Mouse (Mus musculus) liver, embryonic 18 days (tissue): ENCODE data around the gene AC134908.4. TPM values are rescaled to one million over a fixed set of nuclear protein-coding genes. Genes with fewer than 3 reads are reported as not detected.

Experiments used
- polyA plus RNA-seq: library from polyadenylated mRNA; depleted of rRNA; stranded (reverse); fragments of >200 nt; gene quantifications from 2 replicates; pipeline ENCODE4 v1.2.3, GENCODE M21; 2012; rRNA removed

AC134908.4 gene
- polyA plus RNA-seq: not detected in 2 replicates

GRCm38 (mm10) chr17:25795609-25796092, at the start of gene AC134908.4:
AC134908.4 (minus strand) TSS chr17:25795659.

GRCm38 (mm10) chr17:25844396-25844901, 49.0 kb upstream of the AC134908.4 start, which contains the start of gene Rhot2:
Rhot2 (minus strand) TSS chr17:25844851.

GRCm38 (mm10) chr17:25841117-25841880, 45.8 kb upstream of the AC134908.4 start, which contains the start of gene Gm20683:
Gm20683 (minus strand) TSS chr17:25841763.

GRCm38 (mm10) chr17:25837076-25837410, 41.6 kb upstream of the AC134908.4 start, which contains the start of gene Rhbdl1:
Rhbdl1 (minus strand) TSS chr17:25837295.

GRCm38 (mm10) chr17:25833291-25833663, 37.8 kb upstream of the AC134908.4 start, which contains the start of gene Stub1:
Stub1 (minus strand) TSS chr17:25833404.

GRCm38 (mm10) chr17:25828712-25829557, 33.5 kb upstream of the AC134908.4 start, which contains the start of gene Jmjd8:
Jmjd8 (plus strand) TSS chr17:25828867.

GRCm38 (mm10) chr17:25823452-25823851, 28.0 kb upstream of the AC134908.4 start, which contains the start of gene Wdr24:
Wdr24 (plus strand) TSS chr17:25823627.

GRCm38 (mm10) chr17:25808789-25809605, 13.5 kb upstream of the AC134908.4 start, which contains the start of gene Fbxl16:
Fbxl16 (plus strand) TSS chr17:25809085.

GRCm38 (mm10) chr17:25796951-25797369, 1.5 kb upstream of the AC134908.4 start, which contains the start of gene Metrn:
Metrn (minus strand) TSS chr17:25797136.

GRCm38 (mm10) chr17:25792615-25793014, 2.8 kb downstream of the AC134908.4 start, which contains the start of gene Fam173a:
Fam173a (minus strand) TSS chr17:25792901.

GRCm38 (mm10) chr17:25786280-25786679, 9.2 kb downstream of the AC134908.4 start, which contains the start of gene Ccdc78:
Ccdc78 (plus strand) TSS chr17:25786580.

GRCm38 (mm10) chr17:25785281-25785745, 10.1 kb downstream of the AC134908.4 start, which contains the start of gene Haghl:
Haghl (minus strand) TSS chr17:25785673.

GRCm38 (mm10) chr17:25773549-25774120, 21.8 kb downstream of the AC134908.4 start, which contains the start of gene Narfl:
Narfl (plus strand) TSS chr17:25773776.

GRCm38 (mm10) chr17:25754241-25754640, 41.2 kb downstream of the AC134908.4 start, which contains the start of gene Msln:
Msln (minus strand) TSS chr17:25754378.

Other genes with a start within 250 kb of the AC134908.4 start
- gene Sox8, start 225.0 kb downstream of the AC134908.4 start, polyA plus RNA-seq: 0.02 and 0.05 TPM in 2 replicates
- gene Lmf1, start 216.6 kb downstream of the AC134908.4 start, polyA plus RNA-seq: 5.2 and 6.2 TPM in 2 replicates
- 0.05 TPM in 1 of 2 replicates, not detected in the other for gene Gng13, start 78.5 kb downstream of the AC134908.4 start, polyA plus RNA-seq
- 5.2 and 6.8 TPM in 2 replicates for gene Chtf18, start 68.2 kb downstream of the AC134908.4 start, polyA plus RNA-seq
- gene Rpusd1, start 68.0 kb downstream of the AC134908.4 start, polyA plus RNA-seq: 7.9 and 8.1 TPM in 2 replicates
- gene Mslnl, start 59.6 kb downstream of the AC134908.4 start, polyA plus RNA-seq: not detected in 2 replicates
- 8.0 and 9.1 TPM in 2 replicates for gene Msln, start 41.3 kb downstream of the AC134908.4 start, polyA plus RNA-seq
- 10.9 and 12.1 TPM in 2 replicates for gene Narfl, start 21.9 kb downstream of the AC134908.4 start, polyA plus RNA-seq
- 7.7 and 9.7 TPM in 2 replicates for gene Haghl, start 10.0 kb downstream of the AC134908.4 start, polyA plus RNA-seq
- gene Ccdc78, start 9.1 kb downstream of the AC134908.4 start, polyA plus RNA-seq: 0.01 and 0.02 TPM in 2 replicates
- 45.0 and 49.0 TPM in 2 replicates for gene Fam173a, start 2.8 kb downstream of the AC134908.4 start, polyA plus RNA-seq
- gene Metrn, start 1.5 kb upstream of the AC134908.4 start, polyA plus RNA-seq: 13.1 and 16.2 TPM in 2 replicates
- gene Fbxl16, start 13.4 kb upstream of the AC134908.4 start, polyA plus RNA-seq: 0.08 TPM in 2 replicates
- 14.1 and 15.5 TPM in 2 replicates for gene Wdr24, start 28.0 kb upstream of the AC134908.4 start, polyA plus RNA-seq
- gene Jmjd8, start 33.2 kb upstream of the AC134908.4 start, polyA plus RNA-seq: 22.4 and 24.2 TPM in 2 replicates
- 82.1 and 92.4 TPM in 2 replicates for gene Stub1, start 37.7 kb upstream of the AC134908.4 start, polyA plus RNA-seq
- gene Rhbdl1, start 41.6 kb upstream of the AC134908.4 start, polyA plus RNA-seq: 1.3 and 2.0 TPM in 2 replicates
- 2.9 and 3.8 TPM in 2 replicates for gene Gm20683, start 46.1 kb upstream of the AC134908.4 start, polyA plus RNA-seq
- 28.3 and 35.9 TPM in 2 replicates for gene Rhot2, start 49.2 kb upstream of the AC134908.4 start, polyA plus RNA-seq
- gene Wdr90, start 65.8 kb upstream of the AC134908.4 start, polyA plus RNA-seq: 8.8 and 9.9 TPM in 2 replicates
- 34.5 and 45.2 TPM in 2 replicates for gene Mcrip2, start 73.1 kb upstream of the AC134908.4 start, polyA plus RNA-seq
- 61.8 and 63.8 TPM in 2 replicates for gene Mettl26, start 79.4 kb upstream of the AC134908.4 start, polyA plus RNA-seq
- 0.13 and 0.16 TPM in 2 replicates for gene Wfikkn1, start 85.2 kb upstream of the AC134908.4 start, polyA plus RNA-seq
- gene Rab40c, start 124.1 kb upstream of the AC134908.4 start, polyA plus RNA-seq: 8.7 and 11.1 TPM in 2 replicates
- gene Pigq, start 149.3 kb upstream of the AC134908.4 start, polyA plus RNA-seq: 123 and 127 TPM in 2 replicates
- 2.6 and 3.4 TPM in 2 replicates for gene Nhlrc4, start 149.3 kb upstream of the AC134908.4 start, polyA plus RNA-seq
- 0.03 and 0.04 TPM in 2 replicates for gene A930017K11Rik, start 156.9 kb upstream of the AC134908.4 start, polyA plus RNA-seq
- 5.2 and 6.5 TPM in 2 replicates for gene Capn15, start 190.1 kb upstream of the AC134908.4 start, polyA plus RNA-seq